Mouse (Mus musculus) megakaryocyte, embryonic 14.5 days (primary cell): ENCODE results near the gene Unc5b. TPM values are rescaled to one million over a fixed set of nuclear protein-coding genes. Genes with fewer than 3 reads are reported as not detected.
A peak's percentile ranks its signal among the peaks of the same experiment; 100 is the strongest.

Experiments used
- H3K27me3 ChIP-seq: replicated peaks from 2 replicates; pipeline ENCODE3; 2012; ENCODE audit warnings: inconsistent platforms
- H3K36me3 ChIP-seq: replicated peaks from 2 replicates; pipeline ENCODE3; 2012; ENCODE audit warnings: low read length, inconsistent platforms, mixed read lengths
- H3K4me1 ChIP-seq: 2 replicates; pipeline ENCODE4 v1.6.1; 2012; ENCODE audit warnings: inconsistent platforms
- H3K4me3 ChIP-seq: replicated peaks from 2 replicates; pipeline ENCODE3; 2012; ENCODE audit warnings: moderate library complexity, mild to moderate bottlenecking, inconsistent platforms
- H3K9me3 ChIP-seq: 2 replicates; pipeline ENCODE4 v1.6.1; 2012; ENCODE audit warnings: inconsistent platforms
- FLI1 ChIP-seq: IDR thresholded peaks from 2 replicates; pipeline ENCODE4 v1.6.1; 2012; ENCODE audit warnings: low read length, inconsistent platforms, mixed read lengths
- GATA1 ChIP-seq: IDR thresholded peaks from 3 replicates; pipeline ENCODE4 v1.6.1; 2012; ENCODE audit warnings: mixed read lengths, low read length, inconsistent platforms, borderline replicate concordance
- polyA plus RNA-seq: library from polyadenylated mRNA; stranded (reverse); fragments of >175 nt; gene quantifications from 2 replicates; pipeline ENCODE4 v1.2.3, GENCODE M21; 2012; ENCODE audit warnings: low replicate concordance; ENCODE audit not compliant: insufficient read depth

Gene Unc5b
- polyA plus RNA-seq, 1 experiment = 0.02 TPM

DNA sequence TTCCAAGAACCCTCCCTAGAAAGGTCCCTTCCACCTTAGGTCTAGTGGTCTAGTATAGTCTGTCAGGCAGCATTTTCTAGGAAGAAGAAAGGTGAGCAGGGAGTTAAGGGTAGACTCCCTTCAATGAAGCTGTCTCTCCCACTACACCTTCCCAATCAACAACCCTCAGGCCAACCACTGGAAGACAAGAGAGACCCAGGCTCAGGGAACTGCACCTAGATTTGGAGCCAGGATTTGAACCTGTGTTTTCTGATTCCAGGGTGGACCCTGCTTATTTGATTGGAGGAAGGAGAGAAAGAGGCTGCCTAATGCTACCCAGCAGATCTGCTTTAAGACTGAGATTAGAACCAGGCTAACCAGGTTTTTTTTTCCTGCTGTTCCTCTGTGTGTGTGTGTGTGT is 10.1 kb downstream of the Unc5b start:
- peaks cover 89% of the 10 kb centered on the region for H3K27me3 ChIP-seq
- H3K4me3 ChIP-seq = no peak overlapping the region
- TF ChIP-seq FLI1 = no peak
- TF ChIP-seq GATA1 = no peak
- no peaks in the 10 kb centered on the region for H3K36me3 ChIP-seq
- H3K9me3 ChIP-seq = no peaks in the 10 kb centered on the region
- peaks cover 10% of the 10 kb centered on the region for H3K4me1 ChIP-seq

DNA sequence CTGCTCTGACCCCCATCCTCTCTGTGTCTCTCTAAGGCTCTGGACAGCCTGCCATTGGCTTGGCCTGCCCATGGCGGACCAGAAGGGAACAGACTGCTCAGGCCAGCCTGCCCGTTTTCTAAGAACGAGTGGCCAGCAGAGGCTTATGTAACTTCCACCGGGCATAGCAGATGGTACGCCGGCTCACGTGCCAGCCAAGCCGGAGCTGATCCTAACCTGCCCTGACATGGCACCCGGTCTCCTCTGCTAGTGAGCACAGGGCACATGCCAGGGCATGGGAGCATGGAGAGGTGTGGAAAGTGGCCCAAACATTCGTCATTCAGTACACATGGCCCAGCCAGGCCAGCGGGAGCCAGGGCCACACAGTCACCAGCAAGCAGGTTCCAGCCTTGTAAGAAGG is 10.8 kb downstream of the Unc5b start:
- Histone ChIP-seq H3K36me3 (no peaks in the 10 kb centered on the region), H3K4me1 (peaks cover 17% of the 10 kb centered on the region), H3K27me3 (peaks cover 87% of the 10 kb centered on the region), H3K9me3 (no peaks in the 10 kb centered on the region), H3K4me3 (no peak overlapping the region)
- TF ChIP-seq FLI1 = no peak
- no peak for TF ChIP-seq GATA1

DNA sequence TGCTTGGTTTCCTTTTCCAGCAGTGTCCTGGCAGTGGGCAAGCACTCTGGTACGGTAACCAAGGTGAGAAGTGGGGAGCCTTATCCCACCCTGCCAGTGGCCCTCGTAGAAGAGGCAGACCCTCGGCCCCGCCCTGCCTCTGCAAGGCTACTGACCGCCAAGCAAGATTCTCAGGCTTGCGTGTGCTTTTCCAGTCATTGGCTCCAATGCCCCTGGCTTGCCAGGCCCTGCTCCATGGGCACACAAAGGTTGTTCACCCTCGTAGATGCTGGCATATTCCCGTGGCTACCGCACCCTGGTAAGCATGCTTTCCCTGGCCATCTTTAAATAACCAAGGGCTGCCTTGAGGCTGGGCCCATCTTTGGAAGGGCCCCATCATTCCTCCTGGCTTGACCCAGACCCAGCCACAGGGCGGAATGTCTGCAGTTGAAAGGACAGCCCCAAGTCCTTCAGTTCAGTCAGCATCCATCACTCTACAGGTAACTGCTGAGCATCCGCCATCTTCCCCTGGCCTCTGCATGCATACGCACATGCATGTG is 11.7 kb downstream of the Unc5b start:
- Histone ChIP-seq H3K4me1 (peaks cover 26% of the 10 kb centered on the region), H3K27me3 (peaks cover 85% of the 10 kb centered on the region), H3K9me3 (no peaks in the 10 kb centered on the region), H3K4me3 (no peak overlapping the region), H3K36me3 (no peaks in the 10 kb centered on the region)
- no peak for TF ChIP-seq FLI1
- no peak for TF ChIP-seq GATA1

DNA sequence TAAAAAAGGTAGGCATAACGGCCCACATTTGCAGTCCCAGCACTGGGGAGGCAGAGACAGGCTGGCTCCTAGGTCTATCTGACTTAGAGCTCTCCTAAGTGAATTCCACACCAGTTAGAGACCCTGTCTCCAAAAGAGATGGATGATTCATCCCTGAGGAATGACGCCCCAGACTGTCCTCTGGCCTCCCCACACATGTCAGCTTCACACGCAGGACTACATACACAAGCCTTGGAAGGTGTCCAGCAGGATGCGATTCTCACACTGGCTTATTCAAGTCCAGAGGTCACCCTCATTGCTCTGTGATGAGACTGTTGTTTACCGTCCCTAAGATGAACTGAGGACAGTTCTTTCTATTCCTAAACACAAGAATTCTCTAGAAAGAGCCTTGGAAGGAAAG is 12.2 kb downstream of the Unc5b start:
- Histone ChIP-seq H3K36me3 (no peaks in the 10 kb centered on the region), H3K4me1 (peaks cover 31% of the 10 kb centered on the region), H3K4me3 (no peak overlapping the region), H3K27me3 (peaks cover 85% of the 10 kb centered on the region), H3K9me3 (no peaks in the 10 kb centered on the region)
- TF ChIP-seq FLI1 (no peak), GATA1 (no peak)

DNA sequence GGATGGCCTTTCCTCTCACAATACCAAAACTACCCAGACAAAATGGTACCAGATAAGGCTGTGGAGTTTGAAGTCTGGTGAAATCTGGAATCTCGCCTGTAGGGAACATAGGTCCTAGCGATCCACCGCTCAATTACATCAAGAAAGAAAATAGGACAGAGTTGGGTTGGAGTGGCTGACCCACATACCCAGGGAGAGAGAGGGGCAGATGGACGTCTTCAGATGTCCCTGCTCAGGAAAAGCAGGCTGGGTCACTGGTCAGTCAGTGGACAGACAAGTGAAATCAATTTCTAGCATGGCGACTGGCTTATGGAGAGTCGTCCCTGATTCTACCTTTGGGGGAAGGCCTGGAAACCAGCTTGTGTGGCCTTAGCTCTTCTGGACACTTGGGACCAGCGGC is 12.7 kb downstream of the Unc5b start:
- Histone ChIP-seq H3K4me1 (peaks cover 36% of the 10 kb centered on the region), H3K4me3 (no peak overlapping the region), H3K36me3 (no peaks in the 10 kb centered on the region), H3K9me3 (no peaks in the 10 kb centered on the region), H3K27me3 (peaks cover 85% of the 10 kb centered on the region)
- no peak for TF ChIP-seq GATA1
- no peak for TF ChIP-seq FLI1

DNA sequence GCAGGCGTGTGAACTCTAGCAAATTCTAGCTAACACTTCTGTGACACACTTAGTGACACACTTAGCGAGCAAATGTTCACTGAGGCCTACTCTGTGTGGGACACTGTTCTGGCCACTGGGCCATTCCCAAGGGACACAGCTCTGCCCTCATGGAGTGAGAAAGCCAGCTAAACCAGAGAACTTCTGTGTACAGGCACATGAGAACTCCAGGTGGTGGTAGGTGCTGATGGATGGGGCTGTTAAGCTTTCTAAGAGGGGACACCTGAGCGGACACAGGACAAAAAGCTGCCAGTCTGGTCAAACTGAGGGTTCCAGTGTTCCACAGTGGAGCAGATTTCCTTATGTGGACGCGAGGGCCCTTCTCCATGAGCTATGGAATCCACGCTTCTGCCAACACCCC is 13.5 kb downstream of the Unc5b start:
- H3K9me3 ChIP-seq = no peaks in the 10 kb centered on the region
- H3K27me3 ChIP-seq = peaks cover 85% of the 10 kb centered on the region
- no peak for TF ChIP-seq GATA1
- TF ChIP-seq FLI1 = no peak
- H3K4me3 ChIP-seq = no peak overlapping the region
- peaks cover 36% of the 10 kb centered on the region for H3K4me1 ChIP-seq
- no peaks in the 10 kb centered on the region for H3K36me3 ChIP-seq

DNA sequence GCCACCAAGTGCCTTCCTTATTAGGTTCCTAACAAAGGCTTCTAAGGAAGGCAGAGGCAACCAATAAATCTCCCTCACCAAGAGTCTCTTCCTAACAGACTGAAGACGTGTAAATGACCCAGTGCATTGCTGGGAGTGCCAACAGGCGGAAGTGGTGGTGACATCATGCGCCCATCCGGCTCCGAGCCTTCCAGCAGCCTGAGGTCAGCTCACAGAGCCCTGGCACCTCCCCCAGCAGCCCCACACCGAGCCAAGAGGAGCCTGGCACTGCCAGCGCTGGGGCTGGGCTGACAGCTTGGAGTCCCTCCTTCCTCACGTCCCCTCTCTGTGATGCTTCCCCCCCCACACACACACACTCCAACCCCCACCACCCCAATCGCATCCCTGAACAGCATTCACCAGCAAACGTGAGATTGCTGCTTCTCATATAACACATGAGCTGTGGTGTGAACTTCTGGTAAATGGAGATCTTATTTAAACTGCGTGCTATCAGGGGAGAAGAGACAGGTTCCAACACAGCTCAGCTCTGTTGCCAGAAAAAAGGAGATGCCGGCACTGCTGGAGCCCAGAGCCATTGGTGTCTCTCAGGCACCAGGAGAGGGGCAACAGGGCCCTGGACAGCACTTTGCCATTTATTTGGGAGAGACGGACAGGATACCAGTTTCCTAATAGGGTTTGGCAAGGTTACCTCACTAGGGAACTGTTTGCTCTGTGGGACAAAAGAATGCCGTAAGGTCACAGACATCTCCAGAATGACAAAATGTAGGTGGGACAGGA is 14.3 kb downstream of the Unc5b start:
- H3K27me3 ChIP-seq = peaks cover 85% of the 10 kb centered on the region
- no peak for TF ChIP-seq GATA1
- no peak for TF ChIP-seq FLI1

DNA sequence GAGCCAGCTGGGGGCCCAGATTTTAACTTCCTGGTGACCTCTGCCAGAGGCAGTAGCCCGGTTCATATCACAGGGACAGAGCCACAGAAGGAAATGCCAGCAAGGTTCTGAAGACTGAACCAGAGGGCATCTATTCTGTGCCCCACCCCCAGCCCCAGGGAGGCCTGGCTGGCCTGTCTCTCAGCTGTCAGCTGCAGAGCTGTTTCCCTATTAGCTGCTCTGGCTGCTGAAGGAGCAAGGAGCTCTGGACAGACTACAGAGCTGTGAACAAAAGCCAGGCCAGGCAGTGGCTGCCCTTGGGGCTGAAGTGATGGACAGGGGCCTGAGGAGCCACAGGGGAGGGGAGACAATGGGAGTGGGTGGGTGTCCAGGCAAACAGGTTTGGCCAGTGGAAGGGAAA is 15.5 kb downstream of the Unc5b start:
- Histone ChIP-seq H3K4me3 (no peak overlapping the region), H3K27me3 (peaks cover 90% of the 10 kb centered on the region), H3K9me3 (no peaks in the 10 kb centered on the region), H3K4me1 (peaks cover 36% of the 10 kb centered on the region), H3K36me3 (no peaks in the 10 kb centered on the region)
- TF ChIP-seq FLI1 = no peak

More for the DNA sequence above, 14.3 kb downstream of the Unc5b start:
- Histone ChIP-seq H3K36me3 (no peaks in the 10 kb centered on the region), H3K4me1 (peaks cover 36% of the 10 kb centered on the region), H3K9me3 (no peaks in the 10 kb centered on the region), H3K4me3 (peak overlapping the region; percentile 84)

DNA sequence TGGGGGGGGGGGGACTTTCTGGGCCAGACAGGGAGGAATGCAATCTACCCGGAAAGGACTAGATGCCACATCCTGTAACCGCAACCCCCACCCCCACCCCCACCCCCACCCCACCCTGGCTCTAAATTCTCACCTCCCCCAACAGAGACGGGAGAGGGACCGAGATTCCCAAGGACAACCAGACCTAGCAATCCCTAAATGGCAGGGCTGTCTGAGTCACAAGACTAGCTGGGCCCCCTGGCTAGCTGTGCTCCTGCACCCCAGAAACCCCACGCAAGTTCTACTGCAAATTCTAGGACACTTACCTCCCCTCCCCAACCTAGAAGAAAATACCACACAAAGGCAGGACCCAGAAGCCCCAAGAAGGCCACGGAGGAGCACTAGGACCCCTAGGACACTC is 16.3 kb downstream of the Unc5b start:
- H3K4me1 ChIP-seq = peaks cover 36% of the 10 kb centered on the region
- no peak for TF ChIP-seq FLI1
- no peak for TF ChIP-seq GATA1
- H3K9me3 ChIP-seq = no peaks in the 10 kb centered on the region
- no peaks in the 10 kb centered on the region for H3K36me3 ChIP-seq
- H3K4me3 ChIP-seq = no peak overlapping the region
- peaks cover 89% of the 10 kb centered on the region for H3K27me3 ChIP-seq

DNA sequence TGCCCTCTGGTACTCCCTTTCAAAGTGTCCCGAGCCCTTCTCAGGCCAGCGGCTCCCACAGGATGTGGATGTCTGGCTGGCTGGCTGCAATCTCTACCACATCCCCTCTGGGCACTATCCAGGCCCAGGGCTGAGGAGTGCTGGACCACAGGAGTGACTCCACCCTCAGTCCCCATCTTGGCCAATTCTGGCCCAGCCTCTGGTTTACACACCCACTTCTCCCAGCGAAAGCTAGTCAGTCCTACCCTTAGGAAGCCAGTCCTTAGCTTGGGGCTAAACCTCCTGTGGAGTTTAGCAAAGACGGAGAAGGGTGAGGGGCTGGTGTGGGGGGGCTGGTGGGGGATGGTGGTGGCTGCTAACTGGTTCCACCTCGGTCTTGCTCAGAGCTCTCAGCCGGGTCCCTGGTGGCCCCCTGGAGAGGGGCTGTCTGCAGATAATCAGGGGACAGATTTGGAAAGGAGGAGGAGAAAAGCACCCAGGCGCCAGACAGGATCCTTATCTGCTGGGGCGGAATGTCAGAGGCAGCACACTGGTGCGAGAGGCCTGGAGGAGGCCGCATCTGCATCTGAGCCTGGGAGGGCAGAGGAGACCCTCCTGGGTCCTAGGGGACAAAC is 16.8 kb downstream of the Unc5b start:
- Histone ChIP-seq H3K4me1 (peaks cover 36% of the 10 kb centered on the region), H3K9me3 (no peaks in the 10 kb centered on the region), H3K27me3 (peaks cover 89% of the 10 kb centered on the region), H3K4me3 (no peak overlapping the region), H3K36me3 (no peaks in the 10 kb centered on the region)
- no peak for TF ChIP-seq GATA1
- no peak for TF ChIP-seq FLI1
